In genomic region chr7:40898711-40899375, GRCm38 (mm10) we compare ENCODE assay signal across 8 mouse cellular contexts. TPM values are rescaled to one million over a fixed set of nuclear protein-coding genes. Genes with fewer than 3 reads are reported as not detected.
A peak's percentile ranks its signal among the peaks of the same experiment; 100 is the strongest.
DNase-seq lines count a peak whose midpoint lies in the region; ATAC-seq lines count a peak whose summit lies in the region.

No protein-coding gene starts in this region.

- no peaks in the 10 kb centered on the region for H3K36me3 ChIP-seq in heart, embryonic 11.5 days (ENCODE audit: control insufficient read depth, insufficient read depth, low read length)
- no peaks in the 10 kb centered on the region for H3K36me3 ChIP-seq in forebrain, embryonic 16.5 days (ENCODE audit: control insufficient read depth, insufficient read depth)
- H3K36me3 ChIP-seq in midbrain, embryonic 10.5 days, result no peaks in the 10 kb centered on the region

- H3K9me3 ChIP-seq in heart, embryonic 11.5 days (replicated peaks; ENCODE audit: control insufficient read depth, low read length), result no peaks in the 10 kb centered on the region
- no peaks in the 10 kb centered on the region for H3K9me3 ChIP-seq in forebrain, embryonic 16.5 days (ENCODE audit: control insufficient read depth, low read length)
- H3K9me3 ChIP-seq in midbrain, embryonic 10.5 days (replicated peaks), result no peaks in the 10 kb centered on the region

- H3K4me1 ChIP-seq in heart, embryonic 11.5 days (ENCODE audit: control insufficient read depth, insufficient read depth, low read length), result peaks cover 5% of the 10 kb centered on the region; the same call in 1 of the 2 replicates
- H3K4me1 ChIP-seq in forebrain, embryonic 16.5 days (replicated peaks; ENCODE audit: control insufficient read depth, insufficient read depth, low read length), result peaks cover 35% of the 10 kb centered on the region
- peaks cover 48% of the 10 kb centered on the region for H3K4me1 ChIP-seq in midbrain, embryonic 10.5 days

- no peak for DNase-seq in heart, adult 11 months
- peak; percentile 41 for DNase-seq in R1 (ENCODE audit: low read depth, low spot score)
- DNase-seq in layer of hippocampus, adult 9-11 months, result peak; percentile 77
- DNase-seq in midbrain, embryonic 10.5 days (ENCODE audit: low spot score), result peak; percentile 70
- peak; percentile 50 for DNase-seq in testis, postnatal 10 days (ENCODE audit: low spot score)
- no peak for DNase-seq in spleen, postnatal 10 days (ENCODE audit: low spot score in 2 of 2)

- H3K27me3 ChIP-seq in heart, embryonic 11.5 days (ENCODE audit: control insufficient read depth, insufficient read depth, low read length), result peaks cover 79% of the 10 kb centered on the region
- peaks cover 8% of the 10 kb centered on the region for H3K27me3 ChIP-seq in forebrain, embryonic 16.5 days (replicated peaks; ENCODE audit: control insufficient read depth, insufficient read depth, low read length)
- peaks cover 81% of the 10 kb centered on the region for H3K27me3 ChIP-seq in midbrain, embryonic 10.5 days (ENCODE audit: low read depth, poor library complexity, severe bottlenecking)

- peak overlapping the region; percentile 49; the same call in 1 of the 2 replicates for H3K9ac ChIP-seq in heart, embryonic 11.5 days (ENCODE audit: low read depth, low read length)
- H3K9ac ChIP-seq in forebrain, embryonic 16.5 days (replicated peaks; ENCODE audit: low read depth, low read length), result peak overlapping the region; percentile 79

- ATAC-seq in heart, embryonic 11.5 days (replicated peaks; ENCODE audit: insufficient number of reproducible peaks, low FRiP score, low TSS enrichment), result no peak
- peak; percentile 41 for ATAC-seq in forebrain, embryonic 16.5 days

- no peak overlapping the region for H3K27ac ChIP-seq in heart, embryonic 11.5 days (ENCODE audit: low read depth, low read length)
- peak overlapping the region; percentile 54; the same call in 1 of the 2 replicates for H3K27ac ChIP-seq in forebrain, embryonic 16.5 days (ENCODE audit: low read length)
- H3K27ac ChIP-seq in midbrain, embryonic 10.5 days (replicated peaks), result peak overlapping the region; percentile 88

- WGBS in heart, embryonic 11.5 days (ENCODE audit: insufficient replicate concordance), result under 1% methylated on average over 60 of the region's 70 CpGs
- WGBS in forebrain, embryonic 16.5 days, result under 1% methylated on average over 51 of the region's 70 CpGs
- under 1% methylated on average over 70 of the region's 70 CpGs for WGBS in midbrain, embryonic 10.5 days

- peak overlapping the region; percentile 98 for H3K4me2 ChIP-seq in heart, embryonic 11.5 days
- H3K4me2 ChIP-seq in forebrain, embryonic 16.5 days (ENCODE audit: low read length), result peak overlapping the region; percentile 95

- peak overlapping the region; percentile 58 for H3K4me3 ChIP-seq in heart, embryonic 11.5 days (ENCODE audit: low read depth, low read length)
- H3K4me3 ChIP-seq in forebrain, embryonic 16.5 days (replicated peaks; ENCODE audit: low read length), result peak overlapping the region; percentile 68
- peak overlapping the region; percentile 79 for H3K4me3 ChIP-seq in midbrain, embryonic 10.5 days

RNA-seq across cellular contexts. Expression of gene Vstm2b, which starts 0.7 kb away (rescaled TPM):
- polyA plus RNA-seq in heart, embryonic 11.5 days (2014; fragmentation: Nextera tagmentation; extraction: Ambion mirVana), result 0.94 and 0.96 TPM in 2 replicates
- polyA plus RNA-seq in forebrain, embryonic 16.5 days (2015; fragmentation: Nextera tagmentation; extraction: Ambion mirVana), result 17.8 and 18.8 TPM in 2 replicates
- polyA plus RNA-seq in midbrain, embryonic 10.5 days (2016; fragmentation: Nextera tagmentation; extraction: Ambion mirVana), result 7.3 and 8.9 TPM in 2 replicates

Comparison
In these comparisons a context has a peak if more than half of its experiments do, and no peak if none do; other contexts are left out.
1. DNase-seq: peak in R1 (single experiment), layer of hippocampus, adult 9-11 months (single experiment), midbrain, embryonic 10.5 days (single experiment) and testis, postnatal 10 days (single experiment); none in heart, adult 11 months (single experiment) and spleen, postnatal 10 days (0 of 2).
2. Peak in every context shown above with its lines, with median percentiles within 50 percentile points of each other: H3K4me3 ChIP-seq.